In genomic region chr7:139107908-139108650, GRCm38 (mm10) we compare ENCODE assay signal across 13 mouse cellular contexts. TPM values are rescaled to one million over a fixed set of nuclear protein-coding genes. Genes with fewer than 3 reads are reported as not detected.
DNase-seq lines count a peak whose midpoint lies in the region.
"Had no signal": no experiment of that assay in that cellular context is flagged by ENCODE, and none has a peak within 500 bp of the region (broad histone marks: within the 10 kb centered on the region; RNA-seq: fewer than 3 reads in every experiment).

No protein-coding gene starts in this region.

- peak; percentile 56 to 78 for DNase-seq in left cerebral cortex, postnatal 25 days (ENCODE audit: low spot score in 2 of 2)
- no peak for DNase-seq in left cerebral cortex, adult 11 months (ENCODE audit: low spot score)
- peak; percentile 60 to 81 for DNase-seq in right cerebral cortex, postnatal 10 days (ENCODE audit: low spot score in 2 of 2)
- no peak for DNase-seq in right cerebral cortex, postnatal 25 days
- DNase-seq in adrenal gland, postnatal 14 days = peak; percentile 70
- no peak for DNase-seq in kidney, adult 18-20 months
- DNase-seq in yolk sac, embryonic 10.5 days (ENCODE audit: low spot score) = no peak
- DNase-seq: cerebellum, postnatal 36 days; gastrocnemius, postnatal 36 days; kidney, adult 11 months; kidney, postnatal 36 days; liver, postnatal 0 days had no signal

- intact Hi-C loops in left cerebral cortex, postnatal 25 days (cut with DNase I) = no loop called here

RNA-seq across cellular contexts. Expression of gene Dpysl4, which starts 22.3 kb away (rescaled TPM):
- total RNA-seq in left cerebral cortex, postnatal 25 days (2021) = 10 to 100 TPM; 57.7 to 62.6 TPM
- 3.4 and 4.0 TPM in 2 replicates for total RNA-seq in adrenal gland, postnatal 14 days (2021)
- total RNA-seq: megakaryocyte-erythroid progenitor cell, adult 5-6 weeks had no signal

Comparison
In these comparisons a context has a peak if more than half of its experiments do, and no peak if none do; other contexts are left out.
1. DNase-seq: peak in left cerebral cortex, postnatal 25 days (2 of 2), right cerebral cortex, postnatal 10 days (2 of 2) and adrenal gland, postnatal 14 days (single experiment); none in left cerebral cortex, adult 11 months (single experiment), right cerebral cortex, postnatal 25 days (single experiment), kidney, adult 18-20 months (single experiment) and yolk sac, embryonic 10.5 days (single experiment).
2. RNA of gene Dpysl4, which starts 22.3 kb away (total RNA-seq): 57.7 to 62.6 TPM in left cerebral cortex, postnatal 25 days; 3.4 to 4.0 TPM in adrenal gland, postnatal 14 days; every median in the first group is over 10 times any median in the second.